Mouse (Mus musculus) erythroblast, embryonic 14.5 days (primary cell): Measurements from ENCODE around the gene Pla2g15. TPM values are rescaled to one million over a fixed set of nuclear protein-coding genes. Genes with fewer than 3 reads are reported as not detected.

ENCODE experiments used
- H3K27me3 ChIP-seq: 2 replicates; pipeline ENCODE4 v1.6.1; 2012; ENCODE audit warnings: inconsistent platforms; ENCODE audit not compliant: control insufficient read depth
- H3K36me3 ChIP-seq: 2 replicates; pipeline ENCODE4 v1.6.1; 2012; ENCODE audit warnings: mild to moderate bottlenecking, inconsistent platforms; ENCODE audit not compliant: control insufficient read depth
- H3K4me1 ChIP-seq: 2 replicates; pipeline ENCODE4 v1.6.1; 2012; ENCODE audit warnings: inconsistent platforms; ENCODE audit not compliant: control insufficient read depth
- H3K4me3 ChIP-seq: replicated peaks from 2 replicates; pipeline ENCODE3; 2012; ENCODE audit warnings: moderate library complexity, mild to moderate bottlenecking, inconsistent platforms
- H3K9me3 ChIP-seq: 2 replicates; pipeline ENCODE4 v1.6.1; 2012; ENCODE audit warnings: low read length, inconsistent platforms, mixed read lengths; ENCODE audit not compliant: control insufficient read depth
- GATA1 ChIP-seq: IDR thresholded peaks from 2 replicates; pipeline ENCODE4 v1.6.1; 2012; ENCODE audit warnings: low read length, inconsistent platforms, mixed read lengths
- TAL1 ChIP-seq: IDR thresholded peaks from 3 replicates; pipeline ENCODE4 v1.6.1; 2012; ENCODE audit warnings: low read length, inconsistent platforms, mixed read lengths
- polyA plus RNA-seq: library from polyadenylated mRNA; stranded (reverse); fragments of >175 nt; gene quantifications from 2 replicates; pipeline ENCODE4 v1.2.3, GENCODE M21; 2012

Pla2g15 gene
- polyA plus RNA-seq, 1 experiment = 0.11 TPM

DNA sequence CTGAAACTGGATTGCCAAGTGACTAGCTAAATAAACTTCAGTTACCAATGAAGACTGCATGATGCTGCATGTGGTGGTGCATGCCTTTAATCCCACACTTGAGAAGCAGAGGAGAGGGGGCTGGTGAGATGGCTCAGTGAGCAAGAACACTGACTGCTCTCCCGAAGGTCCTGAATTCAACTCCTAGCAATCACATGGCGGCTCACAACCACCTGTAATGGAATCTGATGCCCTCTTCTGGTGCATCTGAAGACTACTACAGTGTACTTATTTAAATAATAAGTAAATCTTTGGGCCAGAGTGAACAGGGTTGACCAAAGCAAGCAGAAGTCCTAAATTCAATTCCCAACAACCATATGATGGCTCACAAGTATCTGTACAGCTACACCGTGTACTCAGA is 26.8 kb upstream of the Pla2g15 start:
- H3K9me3 ChIP-seq = no peaks in the 10 kb centered on the region
- H3K4me3 ChIP-seq = no peak overlapping the region
- H3K4me1 ChIP-seq = no peaks in the 10 kb centered on the region
- H3K27me3 ChIP-seq = no peaks in the 10 kb centered on the region
- peaks cover 67% of the 10 kb centered on the region for H3K36me3 ChIP-seq
- TF ChIP-seq TAL1 (no peak), GATA1 (no peak)

DNA sequence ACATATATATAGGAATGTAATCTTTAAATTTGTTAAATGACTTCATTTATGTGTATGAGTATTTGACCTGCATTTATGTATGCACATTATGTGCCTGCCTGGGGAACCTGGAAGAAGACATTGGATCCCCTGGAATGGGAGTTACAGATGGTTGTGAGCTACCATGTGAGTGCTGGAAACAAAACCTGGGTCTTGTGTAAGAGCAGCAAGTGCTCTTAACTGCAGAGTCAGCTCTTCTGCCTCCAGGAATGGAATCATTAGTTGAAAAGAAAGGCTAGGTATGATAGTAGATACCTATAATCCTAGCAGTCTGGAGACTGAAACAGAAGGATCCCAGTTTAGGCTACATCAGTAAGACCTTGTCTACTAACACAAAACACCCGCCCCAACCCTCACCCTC is 24.1 kb upstream of the Pla2g15 start:
- TF ChIP-seq TAL1 = no peak
- no peak for TF ChIP-seq GATA1
- H3K4me3 ChIP-seq = no peak overlapping the region
- no peaks in the 10 kb centered on the region for H3K9me3 ChIP-seq
- no peaks in the 10 kb centered on the region; the same call in 1 of the 2 replicates for H3K4me1 ChIP-seq
- peaks cover 71% of the 10 kb centered on the region for H3K36me3 ChIP-seq
- no peaks in the 10 kb centered on the region for H3K27me3 ChIP-seq

DNA sequence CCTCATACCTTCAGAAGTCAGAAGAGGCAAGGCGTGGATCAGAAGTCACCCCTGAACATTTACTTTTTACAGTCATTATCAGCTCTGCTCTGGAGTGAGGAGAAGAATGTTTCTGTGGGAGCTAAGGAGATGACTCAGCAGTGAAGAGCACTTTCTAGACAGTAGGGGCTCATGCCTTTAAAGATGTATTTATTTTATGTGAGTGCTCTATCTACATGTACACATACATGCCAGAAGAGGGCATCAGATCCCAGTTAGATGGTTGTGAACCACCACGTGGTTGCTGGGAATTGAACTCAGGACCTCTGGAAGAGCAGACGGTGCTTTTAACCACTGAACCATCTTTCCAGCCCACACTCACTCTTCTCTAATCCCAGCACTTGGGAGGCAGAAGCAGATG is 23.1 kb upstream of the Pla2g15 start:
- H3K36me3 ChIP-seq = peaks cover 74% of the 10 kb centered on the region

DNA sequence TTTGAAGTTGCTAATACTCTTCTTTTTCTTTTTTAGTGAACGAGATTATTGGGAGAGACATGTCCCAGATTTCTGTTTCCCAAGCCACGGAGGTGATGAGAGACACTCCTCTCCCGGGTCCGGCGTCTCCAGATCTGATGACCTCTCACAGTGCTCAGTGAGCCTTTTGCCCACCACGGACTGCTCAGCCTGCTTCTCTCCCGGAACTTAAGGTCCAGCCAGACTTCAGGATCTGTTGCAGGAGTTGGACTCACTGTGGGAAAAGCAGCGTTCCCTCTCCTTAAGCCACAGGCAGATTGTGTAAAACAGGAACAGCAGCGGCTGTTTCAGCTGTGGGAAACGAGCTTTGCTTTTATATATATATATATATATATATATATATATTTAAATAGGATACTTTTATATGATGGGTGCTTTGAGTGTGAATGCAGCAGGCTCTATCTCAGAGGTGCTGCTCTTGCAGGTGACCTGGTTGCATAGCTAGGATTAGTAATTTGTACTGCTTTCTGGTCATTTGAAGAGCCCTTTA is 22.3 kb upstream of the Pla2g15 start:
- TF ChIP-seq GATA1 = no peak
- TF ChIP-seq TAL1 = no peak
- peaks cover 82% of the 10 kb centered on the region for H3K36me3 ChIP-seq

More for the DNA sequence above, 23.1 kb upstream of the Pla2g15 start:
- no peak overlapping the region for H3K4me3 ChIP-seq
- H3K9me3 ChIP-seq = no peaks in the 10 kb centered on the region
- H3K4me1 ChIP-seq = peaks cover 5% of the 10 kb centered on the region
- no peaks in the 10 kb centered on the region for H3K27me3 ChIP-seq
- TF ChIP-seq TAL1 (no peak), GATA1 (no peak)

DNA sequence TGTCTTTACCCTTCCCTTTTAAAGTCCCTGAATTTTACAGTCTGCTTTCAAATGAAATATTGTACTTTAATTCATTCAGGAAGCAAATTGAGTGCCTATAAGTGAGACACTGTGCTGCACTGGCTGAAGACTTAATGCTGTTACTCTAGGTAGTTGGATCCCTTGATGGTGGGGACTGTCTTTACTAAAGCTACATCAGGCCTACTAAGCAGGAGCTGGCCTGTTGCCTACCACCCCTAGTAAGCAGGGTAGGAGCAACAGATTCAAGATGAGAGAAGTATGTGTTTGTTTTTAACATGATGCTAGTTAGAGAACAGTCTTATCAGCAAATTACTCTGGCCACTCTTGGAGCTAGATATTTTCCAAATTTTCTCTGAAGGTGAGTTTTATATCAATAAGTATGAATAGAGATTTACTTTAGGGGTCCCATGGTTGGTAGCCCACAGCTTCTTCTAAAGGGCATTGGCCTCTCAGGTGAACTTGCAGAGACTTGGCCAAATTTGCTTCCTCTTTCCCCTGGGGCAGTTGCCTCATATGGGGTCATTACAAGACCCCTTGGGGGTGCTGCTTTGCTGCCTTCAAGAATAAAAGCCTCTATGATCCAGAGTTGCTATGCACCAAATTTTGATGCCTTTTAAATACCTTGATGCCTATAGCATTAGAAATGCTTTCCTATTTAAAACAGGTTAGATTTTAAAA is 20.8 kb upstream of the Pla2g15 start:
- peaks cover 15% of the 10 kb centered on the region for H3K27me3 ChIP-seq
- no peak overlapping the region for H3K4me3 ChIP-seq
- no peaks in the 10 kb centered on the region for H3K9me3 ChIP-seq
- peaks cover 7% of the 10 kb centered on the region for H3K4me1 ChIP-seq
- TF ChIP-seq TAL1 (no peak), GATA1 (no peak)
- peaks cover 80% of the 10 kb centered on the region for H3K36me3 ChIP-seq

More for the DNA sequence above, 22.3 kb upstream of the Pla2g15 start:
- peaks cover under 1% of the 10 kb centered on the region; the same call in 1 of the 2 replicates for H3K27me3 ChIP-seq
- peaks cover 7% of the 10 kb centered on the region for H3K4me1 ChIP-seq
- H3K9me3 ChIP-seq = no peaks in the 10 kb centered on the region
- H3K4me3 ChIP-seq = no peak overlapping the region

DNA sequence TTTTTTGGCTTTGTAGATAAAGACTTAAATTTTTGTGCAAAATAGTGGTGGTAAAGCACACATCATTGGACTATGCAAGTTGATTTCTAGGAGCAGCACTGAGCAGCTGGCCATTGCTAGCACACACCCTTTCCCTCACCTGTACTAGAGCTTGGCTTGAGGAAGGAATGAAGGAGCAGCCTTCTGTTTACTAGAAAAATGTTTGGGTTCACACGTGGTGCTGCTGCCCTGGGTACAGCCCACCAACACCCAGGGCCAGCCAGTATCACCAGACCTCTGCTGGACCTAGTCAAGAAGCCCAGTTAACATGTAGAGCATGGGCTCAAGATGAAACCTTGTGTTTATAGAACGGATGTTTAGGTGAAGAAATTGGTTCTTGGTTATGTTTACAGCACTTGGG is 20.2 kb upstream of the Pla2g15 start:
- Histone ChIP-seq H3K4me1 (peaks cover 7% of the 10 kb centered on the region), H3K9me3 (no peaks in the 10 kb centered on the region; the same call in 1 of the 2 replicates), H3K4me3 (no peak overlapping the region), H3K36me3 (peaks cover 76% of the 10 kb centered on the region), H3K27me3 (peaks cover 21% of the 10 kb centered on the region)
- no peak for TF ChIP-seq GATA1
- TF ChIP-seq TAL1 = no peak

DNA sequence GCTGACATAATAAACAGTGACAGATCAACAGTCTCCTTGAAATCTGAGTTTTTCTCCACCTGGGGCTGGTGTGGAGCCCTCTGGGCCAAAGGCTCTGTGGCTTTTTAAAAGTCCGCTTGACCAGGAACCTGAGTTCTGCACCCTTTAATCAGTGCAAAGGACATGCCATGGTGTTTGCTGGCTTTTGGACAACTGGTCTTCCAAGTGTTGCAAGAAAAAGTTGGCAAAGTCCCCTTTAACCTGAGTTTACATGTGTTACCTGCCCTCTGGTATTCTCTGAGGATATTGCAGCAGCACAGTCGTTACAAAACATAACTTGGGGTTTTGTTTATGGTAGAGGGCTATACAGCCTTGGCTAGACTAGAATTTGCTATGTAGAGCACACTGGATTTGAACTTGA is 19.7 kb upstream of the Pla2g15 start:
- H3K36me3 ChIP-seq = peaks cover 76% of the 10 kb centered on the region
- H3K9me3 ChIP-seq = no peaks in the 10 kb centered on the region; the same call in 1 of the 2 replicates
- H3K4me1 ChIP-seq = peaks cover 7% of the 10 kb centered on the region
- no peak overlapping the region for H3K4me3 ChIP-seq
- H3K27me3 ChIP-seq = peaks cover 27% of the 10 kb centered on the region
- TF ChIP-seq GATA1 = no peak
- no peak for TF ChIP-seq TAL1

DNA sequence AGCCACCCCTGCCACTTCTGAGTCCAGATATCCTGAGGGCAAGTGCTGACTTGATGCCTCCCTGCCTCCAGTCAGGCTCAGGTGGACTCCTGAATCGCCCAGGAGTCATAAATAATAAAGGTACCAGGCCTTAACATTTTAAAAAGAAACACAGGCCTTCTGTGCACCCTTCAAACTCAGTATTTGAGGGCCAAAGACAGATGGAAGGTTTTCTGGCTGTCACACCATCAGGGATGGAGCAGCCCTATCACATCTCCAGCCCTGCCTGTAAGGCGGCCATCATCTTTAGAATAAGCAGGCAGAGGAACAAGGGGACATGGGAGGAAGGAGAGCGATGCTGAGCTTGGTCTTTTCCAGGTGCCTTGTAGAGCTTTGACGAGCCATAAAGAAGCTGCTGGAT is 19.2 kb upstream of the Pla2g15 start:
- Histone ChIP-seq H3K27me3 (peaks cover 32% of the 10 kb centered on the region), H3K36me3 (peaks cover 74% of the 10 kb centered on the region), H3K4me1 (peaks cover 11% of the 10 kb centered on the region), H3K4me3 (no peak overlapping the region), H3K9me3 (peaks cover 4% of the 10 kb centered on the region; the same call in 1 of the 2 replicates)
- TF ChIP-seq GATA1 (no peak), TAL1 (no peak)

DNA sequence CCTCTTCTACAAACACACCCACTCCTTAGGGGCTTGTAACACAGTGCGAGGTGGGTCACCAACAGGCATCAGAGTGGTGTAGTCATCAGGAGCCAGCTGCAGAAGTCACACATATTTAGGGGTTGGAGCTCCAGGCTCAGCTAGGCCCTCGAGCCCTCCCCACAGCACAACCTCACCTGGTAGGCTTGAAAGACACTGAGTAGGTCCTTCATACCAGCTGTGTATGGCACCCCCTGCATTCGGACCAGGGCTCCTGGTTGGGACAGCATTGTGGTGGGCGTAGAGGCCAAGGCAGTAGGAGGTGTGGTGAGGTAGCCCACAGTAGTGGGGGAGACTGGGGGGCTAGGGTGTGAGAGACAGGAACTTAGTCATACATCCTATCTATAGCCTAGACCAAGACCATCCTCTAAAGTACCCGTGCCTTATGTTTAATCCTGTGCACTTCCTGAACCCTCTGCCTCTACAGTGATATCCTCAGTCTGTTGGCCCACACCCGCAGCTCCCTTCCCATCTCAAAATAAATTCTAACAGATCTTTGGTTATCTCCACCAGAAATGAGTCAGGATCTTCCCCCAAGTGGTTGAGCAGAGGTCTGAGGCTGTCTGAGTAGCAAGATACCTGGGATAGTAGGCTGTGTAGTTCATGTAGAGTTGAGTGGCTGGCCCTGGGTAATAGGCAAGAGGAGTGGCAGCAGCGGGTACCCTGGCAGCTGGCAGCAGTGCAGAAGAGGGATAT is 18.5 kb upstream of the Pla2g15 start:
- Histone ChIP-seq H3K4me1 (peaks cover 18% of the 10 kb centered on the region), H3K4me3 (no peak overlapping the region), H3K27me3 (peaks cover 38% of the 10 kb centered on the region), H3K9me3 (peaks cover 9% of the 10 kb centered on the region; the same call in 1 of the 2 replicates), H3K36me3 (peaks cover 68% of the 10 kb centered on the region)
- TF ChIP-seq TAL1 (no peak), GATA1 (no peak)
